Comparison of ENCODE assay signal across 12 mouse cellular contexts in the genomic region with DNA sequence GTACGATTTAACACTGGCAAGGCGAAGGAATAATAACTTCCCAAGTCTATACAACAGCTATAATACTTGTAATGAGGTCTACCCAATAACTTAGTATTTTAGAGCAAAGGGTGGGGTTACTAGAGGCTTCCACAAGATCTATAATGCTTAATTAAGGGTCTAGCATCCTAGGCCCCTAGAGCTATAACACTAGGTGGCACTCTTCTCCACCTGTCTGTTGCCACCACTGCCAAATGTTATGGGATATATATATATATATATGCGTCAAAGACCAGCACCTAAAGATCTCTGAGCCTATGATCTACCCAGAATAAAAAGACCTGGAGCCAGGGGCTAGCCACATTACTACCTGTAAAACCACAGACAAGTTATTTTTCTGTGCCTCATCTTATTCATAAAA. TPM values are rescaled to one million over a fixed set of nuclear protein-coding genes. Genes with fewer than 3 reads are reported as not detected.
DNase-seq lines count a peak whose midpoint lies in the region; ATAC-seq and TF ChIP-seq lines count a peak whose summit lies in the region.
"Had no signal": no experiment of that assay in that cellular context is flagged by ENCODE, and none has a peak within 500 bp of the region (broad histone marks: within the 10 kb centered on the region; RNA-seq: fewer than 3 reads in every experiment).

No protein-coding gene starts in this region.

- H3K9ac ChIP-seq in heart, postnatal 0 days (replicated peaks; ENCODE audit: low read depth, low read length) = no peak overlapping the region
- H3K9ac ChIP-seq in heart, embryonic 12.5 days = no peak overlapping the region
- no peak overlapping the region for H3K9ac ChIP-seq in midbrain, postnatal 0 days (replicated peaks; ENCODE audit: low read length, poor library complexity, severe bottlenecking)
- no peak overlapping the region for H3K9ac ChIP-seq in midbrain, embryonic 15.5 days

- intact Hi-C loops in left cerebral cortex, postnatal 25 days (cut with DNase I) = loop anchor here (10.0 kb wide), 1 partner anchor 765 kb away; the partner anchor contains the start of gene Cpsf2

- H3K27me3 ChIP-seq in heart, postnatal 0 days (ENCODE audit: control insufficient read depth, insufficient read depth, low read length) = no peaks in the 10 kb centered on the region
- no peaks in the 10 kb centered on the region for H3K27me3 ChIP-seq in heart, embryonic 12.5 days (replicated peaks)
- H3K27me3 ChIP-seq in midbrain, postnatal 0 days (ENCODE audit: insufficient read depth, low read length) = no peaks in the 10 kb centered on the region
- no peaks in the 10 kb centered on the region for H3K27me3 ChIP-seq in midbrain, embryonic 15.5 days (replicated peaks)

- H3K4me1 ChIP-seq in heart, postnatal 0 days (ENCODE audit: control insufficient read depth, insufficient read depth) = peaks cover 13% of the 10 kb centered on the region
- peaks cover 21% of the 10 kb centered on the region for H3K4me1 ChIP-seq in heart, embryonic 12.5 days (replicated peaks)
- peaks cover 6% of the 10 kb centered on the region; the same call in 1 of the 2 replicates for H3K4me1 ChIP-seq in midbrain, postnatal 0 days (ENCODE audit: insufficient read depth, low read length)
- peaks cover 27% of the 10 kb centered on the region for H3K4me1 ChIP-seq in midbrain, embryonic 15.5 days

- TF ChIP-seq EP300 in heart, postnatal 0 days (IDR thresholded peaks at IDR 0.05; ENCODE audit: low read depth) = no peak

- no peak overlapping the region for H3K27ac ChIP-seq in heart, postnatal 0 days (ENCODE audit: low read depth)
- no peak overlapping the region for H3K27ac ChIP-seq in heart, embryonic 12.5 days (ENCODE audit: poor library complexity, severe bottlenecking)
- no peak overlapping the region for H3K27ac ChIP-seq in midbrain, postnatal 0 days (ENCODE audit: low read depth, low read length)
- no peak overlapping the region for H3K27ac ChIP-seq in midbrain, embryonic 15.5 days
- H3K27ac ChIP-seq: hindbrain, embryonic 10.5 days had no signal

- peak; percentile 28 for DNase-seq in heart, postnatal 0 days (ENCODE audit: low spot score)
- peak; percentile 36 for DNase-seq in midbrain, postnatal 0 days (ENCODE audit: low spot score)
- peak; percentile 57 for DNase-seq in NIH3T3 (ENCODE audit: low read depth)
- peak; percentile 65 for DNase-seq in thymus, postnatal 14 days
- DNase-seq in left cerebral cortex, postnatal 25 days (ENCODE audit: low spot score in 2 of 2) = no peak

- 61% methylated on average over 3 of the region's 3 CpGs for WGBS in heart, postnatal 0 days
- WGBS in heart, embryonic 12.5 days = 61% methylated on average over 3 of the region's 3 CpGs
- 64% methylated on average over 3 of the region's 3 CpGs for WGBS in midbrain, postnatal 0 days
- 66% methylated on average over 3 of the region's 3 CpGs for WGBS in midbrain, embryonic 15.5 days

- no peaks in the 10 kb centered on the region for H3K9me3 ChIP-seq in heart, postnatal 0 days (replicated peaks; ENCODE audit: control insufficient read depth, low read length)
- H3K9me3 ChIP-seq in heart, embryonic 12.5 days (replicated peaks) = no peaks in the 10 kb centered on the region
- no peaks in the 10 kb centered on the region for H3K9me3 ChIP-seq in midbrain, postnatal 0 days (ENCODE audit: low read length)
- H3K9me3 ChIP-seq in midbrain, embryonic 15.5 days = no peaks in the 10 kb centered on the region
- H3K9me3 ChIP-seq: hindbrain, embryonic 10.5 days had no signal

- no peak for ATAC-seq in heart, postnatal 0 days (ENCODE audit: insufficient read depth, low read depth)
- ATAC-seq in heart, embryonic 12.5 days (ENCODE audit: insufficient number of reproducible peaks, low FRiP score) = no peak
- no peak for ATAC-seq in midbrain, postnatal 0 days (ENCODE audit: low FRiP score)
- no peak for ATAC-seq in midbrain, embryonic 15.5 days (replicated peaks)

- no peaks in the 10 kb centered on the region for H3K36me3 ChIP-seq in heart, postnatal 0 days (replicated peaks; ENCODE audit: control insufficient read depth, insufficient read depth, low read length)
- H3K36me3 ChIP-seq in heart, embryonic 12.5 days = peaks cover 3% of the 10 kb centered on the region; the same call in 1 of the 2 replicates
- H3K36me3 ChIP-seq in midbrain, postnatal 0 days (ENCODE audit: insufficient read depth, low read length) = no peaks in the 10 kb centered on the region; the same call in 1 of the 2 replicates
- no peaks in the 10 kb centered on the region for H3K36me3 ChIP-seq in midbrain, embryonic 15.5 days (replicated peaks)

- no peak overlapping the region for H3K4me3 ChIP-seq in heart, postnatal 0 days (ENCODE audit: low read depth, low read length)
- no peak overlapping the region for H3K4me3 ChIP-seq in heart, embryonic 12.5 days
- H3K4me3 ChIP-seq in midbrain, postnatal 0 days (ENCODE audit: low read depth, low read length) = no peak overlapping the region
- no peak overlapping the region for H3K4me3 ChIP-seq in midbrain, embryonic 15.5 days
- H3K4me3 ChIP-seq: hindbrain, embryonic 10.5 days; myocyte had no signal

- no peak overlapping the region for H3K4me2 ChIP-seq in heart, postnatal 0 days (ENCODE audit: low read depth, low read length)
- no peak overlapping the region for H3K4me2 ChIP-seq in heart, embryonic 12.5 days
- H3K4me2 ChIP-seq in midbrain, postnatal 0 days (ENCODE audit: low read depth, low read length, poor library complexity, severe bottlenecking) = no peak overlapping the region
- no peak overlapping the region for H3K4me2 ChIP-seq in midbrain, embryonic 15.5 days

- TF ChIP-seq CTCF in heart, postnatal 0 days (IDR thresholded peaks at IDR 0.05; ENCODE audit: low read depth) = peak; percentile 54
- TF ChIP-seq CTCF in midbrain, postnatal 0 days (IDR thresholded peaks at IDR 0.05) = peak; percentile 56

RNA-seq across cellular contexts. Expression of gene Moap1, which starts 3.2 kb away (rescaled TPM):
- total RNA-seq in heart, postnatal 0 days (2014; rRNA removed; ENCODE audit: low replicate concordance) = 1.2 TPM in 1 of 2 replicates, not detected in the other
- polyA plus RNA-seq in heart, postnatal 0 days (2015; fragmentation: Nextera tagmentation; extraction: Ambion mirVana) = 11.3 and 11.6 TPM in 2 replicates
- 17.4 and 18.6 TPM in 2 replicates for polyA plus RNA-seq in heart, embryonic 12.5 days (2016; fragmentation: Nextera tagmentation; extraction: Ambion mirVana)
- 20.9 and 26.5 TPM in 2 replicates for total RNA-seq in midbrain, postnatal 0 days (2014; rRNA removed)
- polyA plus RNA-seq in midbrain, postnatal 0 days (2015; fragmentation: Nextera tagmentation; extraction: Ambion mirVana) = 71.8 and 84.8 TPM in 2 replicates
- polyA plus RNA-seq in midbrain, embryonic 15.5 days (2015; fragmentation: Nextera tagmentation; extraction: Ambion mirVana) = 73.2 and 73.3 TPM in 2 replicates
- total RNA-seq in left cerebral cortex, postnatal 25 days (2021) = 10 to 100 TPM; 31.6 to 39.3 TPM

RNA-seq across cellular contexts. Expression of gene Tmem251, which starts 3.3 kb away (rescaled TPM):
- 2.6 and 9.3 TPM in 2 replicates for total RNA-seq in heart, postnatal 0 days (2014; rRNA removed; ENCODE audit: low replicate concordance)
- polyA plus RNA-seq in heart, postnatal 0 days (2015; fragmentation: Nextera tagmentation; extraction: Ambion mirVana) = 7.7 and 10.0 TPM in 2 replicates
- 7.1 and 8.2 TPM in 2 replicates for polyA plus RNA-seq in heart, embryonic 12.5 days (2016; fragmentation: Nextera tagmentation; extraction: Ambion mirVana)
- total RNA-seq in midbrain, postnatal 0 days (2014; rRNA removed) = 5.9 and 6.2 TPM in 2 replicates
- 11.9 and 12.3 TPM in 2 replicates for polyA plus RNA-seq in midbrain, postnatal 0 days (2015; fragmentation: Nextera tagmentation; extraction: Ambion mirVana)
- polyA plus RNA-seq in midbrain, embryonic 15.5 days (2015; fragmentation: Nextera tagmentation; extraction: Ambion mirVana) = 11.9 and 13.2 TPM in 2 replicates
- total RNA-seq in left cerebral cortex, postnatal 25 days (2021) = 1 to 10 TPM; 6.0 to 6.4 TPM

RNA-seq across cellular contexts. Expression of gene Gm28051, which starts 17.3 kb away (rescaled TPM):
- not detected in 2 replicates for total RNA-seq in heart, postnatal 0 days (2014; rRNA removed; ENCODE audit: low replicate concordance)
- not detected in 2 replicates for polyA plus RNA-seq in heart, postnatal 0 days (2015; fragmentation: Nextera tagmentation; extraction: Ambion mirVana)
- polyA plus RNA-seq in heart, embryonic 12.5 days (2016; fragmentation: Nextera tagmentation; extraction: Ambion mirVana) = not detected in 2 replicates
- 0.93 TPM in 1 of 2 replicates, not detected in the other for total RNA-seq in midbrain, postnatal 0 days (2014; rRNA removed)
- not detected in 2 replicates for polyA plus RNA-seq in midbrain, postnatal 0 days (2015; fragmentation: Nextera tagmentation; extraction: Ambion mirVana)
- not detected in 2 replicates for polyA plus RNA-seq in midbrain, embryonic 15.5 days (2015; fragmentation: Nextera tagmentation; extraction: Ambion mirVana)
- total RNA-seq in left cerebral cortex, postnatal 25 days (2021) = not detected
- total RNA-seq: gastrocnemius, adult 8-10 months had no signal
- polyA plus RNA-seq: hindbrain, embryonic 10.5 days; large intestine, adult 2 months; liver, embryonic 16.5 days had no signal

RNA-seq across cellular contexts. Expression of gene Gon7, which starts 17.3 kb away (rescaled TPM):
- total RNA-seq in heart, postnatal 0 days (2014; rRNA removed; ENCODE audit: low replicate concordance) = 1.8 and 5.7 TPM in 2 replicates
- 17.2 and 20.5 TPM in 2 replicates for polyA plus RNA-seq in heart, postnatal 0 days (2015; fragmentation: Nextera tagmentation; extraction: Ambion mirVana)
- 24.4 and 25.2 TPM in 2 replicates for polyA plus RNA-seq in heart, embryonic 12.5 days (2016; fragmentation: Nextera tagmentation; extraction: Ambion mirVana)
- 14.4 and 21.0 TPM in 2 replicates for total RNA-seq in midbrain, postnatal 0 days (2014; rRNA removed)
- 30.9 and 39.1 TPM in 2 replicates for polyA plus RNA-seq in midbrain, postnatal 0 days (2015; fragmentation: Nextera tagmentation; extraction: Ambion mirVana)
- polyA plus RNA-seq in midbrain, embryonic 15.5 days (2015; fragmentation: Nextera tagmentation; extraction: Ambion mirVana) = 46.7 and 51.0 TPM in 2 replicates
- total RNA-seq in left cerebral cortex, postnatal 25 days (2021) = 10 to 100 TPM; 16.9 to 18.2 TPM

RNA-seq across cellular contexts. Expression of gene Ubr7, which starts 17.5 kb away (rescaled TPM):
- total RNA-seq in heart, postnatal 0 days (2014; rRNA removed; ENCODE audit: low replicate concordance) = 44.0 and 52.3 TPM in 2 replicates
- 22.4 and 23.5 TPM in 2 replicates for polyA plus RNA-seq in heart, postnatal 0 days (2015; fragmentation: Nextera tagmentation; extraction: Ambion mirVana)
- 34.7 and 35.1 TPM in 2 replicates for polyA plus RNA-seq in heart, embryonic 12.5 days (2016; fragmentation: Nextera tagmentation; extraction: Ambion mirVana)
- total RNA-seq in midbrain, postnatal 0 days (2014; rRNA removed) = 45.3 and 51.0 TPM in 2 replicates
- polyA plus RNA-seq in midbrain, postnatal 0 days (2015; fragmentation: Nextera tagmentation; extraction: Ambion mirVana) = 24.4 and 25.6 TPM in 2 replicates
- 35.1 and 35.9 TPM in 2 replicates for polyA plus RNA-seq in midbrain, embryonic 15.5 days (2015; fragmentation: Nextera tagmentation; extraction: Ambion mirVana)
- total RNA-seq in left cerebral cortex, postnatal 25 days (2021) = 10 to 100 TPM; 34.3 to 36.6 TPM

Comparison
In these comparisons a context has a peak if more than half of its experiments do, and no peak if none do; other contexts are left out.
1. DNase-seq: peak in heart, postnatal 0 days (single experiment), midbrain, postnatal 0 days (single experiment), NIH3T3 (single experiment) and thymus, postnatal 14 days (single experiment); none in left cerebral cortex, postnatal 25 days (0 of 2).